Mouse (Mus musculus) embryonic facial prominence, embryonic 12.5 days (tissue): ENCODE measurements at regions not wholly inside any gene's neighbourhood (a gene's known extent, or its start where the extent isn't known, plus 50 kb on each side); places are given as distances from the start of the nearest gene placed in this dataset.
A peak's percentile ranks its signal among the peaks of the same experiment; 100 is the strongest.

ENCODE experiments used
- ATAC-seq: fragments of 200-750 bp; cut with Nextera tagmentation; 2 replicates; pipeline ENCODE4 v1.8.0; 2017; ENCODE audit not compliant: insufficient number of reproducible peaks, insufficient read depth, low FRiP score, low TSS enrichment
- H3K27ac ChIP-seq: fragments of 300-500 bp; sonication (generic); 2 replicates; pipeline ENCODE4 v1.5.1; 2016; ENCODE audit warnings: mild to moderate bottlenecking
- H3K27me3 ChIP-seq: fragments of 300-500 bp; sonication (generic); 2 replicates; pipeline ENCODE4 v1.6.1; 2016; ENCODE audit warnings: mild to moderate bottlenecking, moderate library complexity
- H3K36me3 ChIP-seq: fragments of 300-500 bp; sonication (generic); 2 replicates; pipeline ENCODE4 v1.6.1; 2016; ENCODE audit warnings: mild to moderate bottlenecking
- H3K4me1 ChIP-seq: fragments of 300-500 bp; sonication (generic); 2 replicates; pipeline ENCODE4 v1.6.1; 2016
- H3K4me2 ChIP-seq: fragments of 300-500 bp; sonication (generic); replicated peaks from 2 replicates; pipeline ENCODE4 v1.6.1; 2016; ENCODE audit warnings: mild to moderate bottlenecking, moderate library complexity
- H3K4me3 ChIP-seq: fragments of 300-500 bp; sonication (generic); 2 replicates; pipeline ENCODE4 v1.5.1; 2016; ENCODE audit warnings: mild to moderate bottlenecking
- H3K9ac ChIP-seq: fragments of 300-500 bp; sonication (generic); 2 replicates; pipeline ENCODE4 v1.6.1; 2016; ENCODE audit warnings: mild to moderate bottlenecking, moderate library complexity
- H3K9me3 ChIP-seq: fragments of 300-500 bp; sonication (generic); 2 replicates; pipeline ENCODE4 v1.6.1; 2016; ENCODE audit warnings: mild to moderate bottlenecking, moderate library complexity
- WGBS: fragments of 180-500 bp; shearing (Covaris S2); methylation state at CpG from one replicate; pipeline ENCODE4 v1.1.7; 2016; 5-methylcytosine and 5-hydroxymethylcytosine counted together

GRCm38 (mm10) chr3:34813046-34813625 lies 162.9 kb downstream of the Sox2 start:
- WGBS: 62% methylated on average over 9 of the region's 9 CpGs
- no peak overlapping the region for H3K9ac ChIP-seq
- ATAC-seq: no peak
- H3K27ac ChIP-seq: no peak overlapping the region
- no peak overlapping the region for H3K4me3 ChIP-seq
- H3K4me1 ChIP-seq: 0 out of 2 replicates have a peak, but pooled peaks cover 6% of the 10 kb centered on the region
- no peaks in the 10 kb centered on the region for H3K9me3 ChIP-seq
- H3K4me2 ChIP-seq: no peak overlapping the region
- H3K36me3 ChIP-seq: no peaks in the 10 kb centered on the region
- 0 out of 2 replicates have a peak, but pooled peaks cover 9% of the 10 kb centered on the region for H3K27me3 ChIP-seq

GRCm38 (mm10) chr3:34825036-34825435 lies 174.8 kb downstream of the Sox2 start:
- Histone ChIP-seq H3K4me1 (no peaks in the 10 kb centered on the region), H3K9ac (no peak overlapping the region), H3K27me3 (no peaks in the 10 kb centered on the region), H3K27ac (no peak overlapping the region), H3K4me3 (no peak overlapping the region), H3K9me3 (no peaks in the 10 kb centered on the region), H3K36me3 (no peaks in the 10 kb centered on the region), H3K4me2 (no peak overlapping the region)
- WGBS: 80% methylated on average over 11 of the region's 11 CpGs
- ATAC-seq: no peak

- no peaks in the 10 kb centered on the region for H3K27me3 ChIP-seq
- 91% methylated on average over 5 of the region's 5 CpGs for WGBS
- no peaks in the 10 kb centered on the region for H3K36me3 ChIP-seq
- H3K9ac ChIP-seq: no peak overlapping the region
- no peak for ATAC-seq
- no peaks in the 10 kb centered on the region for H3K9me3 ChIP-seq
- H3K4me3 ChIP-seq: no peak overlapping the region
- H3K4me2 ChIP-seq: no peak overlapping the region
- no peaks in the 10 kb centered on the region for H3K4me1 ChIP-seq
- H3K27ac ChIP-seq: no peak overlapping the region
Observed at GRCm38 (mm10) chr3:34826396-34826795, 176.2 kb downstream of the Sox2 start.

- H3K9me3 ChIP-seq: no peaks in the 10 kb centered on the region
- H3K27me3 ChIP-seq: no peaks in the 10 kb centered on the region
- H3K9ac ChIP-seq: no peak overlapping the region
- no peaks in the 10 kb centered on the region for H3K36me3 ChIP-seq
- no peak overlapping the region for H3K27ac ChIP-seq
- no peak overlapping the region for H3K4me3 ChIP-seq
- WGBS: 64% methylated on average over 9 of the region's 9 CpGs
- no peak for ATAC-seq
- no peaks in the 10 kb centered on the region for H3K4me1 ChIP-seq
- no peak overlapping the region for H3K4me2 ChIP-seq
Observed at GRCm38 (mm10) chr3:34828453-34829206, 178.4 kb downstream of the Sox2 start.

GRCm38 (mm10) chr3:34836741-34837267 lies 186.6 kb downstream of the Sox2 start:
- ATAC-seq: 0 out of 2 replicates have a peak, but pooled peaks have one; percentile 22
- 59% methylated on average over 8 of the region's 8 CpGs for WGBS

GRCm38 (mm10) chr3:34837644-34838332 lies 187.6 kb downstream of the Sox2 start:
- H3K4me1 ChIP-seq: peaks cover 4% of the 10 kb centered on the region; the same call in 1 of the 2 replicates
- H3K9me3 ChIP-seq: no peaks in the 10 kb centered on the region
- no peak overlapping the region for H3K27ac ChIP-seq
- H3K36me3 ChIP-seq: no peaks in the 10 kb centered on the region
- H3K4me2 ChIP-seq: no peak overlapping the region
- no peak overlapping the region for H3K9ac ChIP-seq
- 42% methylated on average over 11 of the region's 11 CpGs for WGBS
- ATAC-seq: no peak
- 0 out of 2 replicates have a peak, but pooled peaks cover 3% of the 10 kb centered on the region for H3K27me3 ChIP-seq
- no peak overlapping the region for H3K4me3 ChIP-seq

More at GRCm38 (mm10) chr3:34836741-34837267, 186.6 kb downstream of the Sox2 start:
- H3K4me3 ChIP-seq: no peak overlapping the region
- no peaks in the 10 kb centered on the region for H3K9me3 ChIP-seq
- H3K9ac ChIP-seq: no peak overlapping the region
- no peak overlapping the region for H3K27ac ChIP-seq
- no peak overlapping the region for H3K4me2 ChIP-seq
- peaks cover 4% of the 10 kb centered on the region; the same call in 1 of the 2 replicates for H3K4me1 ChIP-seq
- no peaks in the 10 kb centered on the region for H3K36me3 ChIP-seq
- 0 out of 2 replicates have a peak, but pooled peaks cover 3% of the 10 kb centered on the region for H3K27me3 ChIP-seq

- Histone ChIP-seq H3K4me3 (no peak overlapping the region), H3K27me3 (no peaks in the 10 kb centered on the region), H3K9ac (no peak overlapping the region), H3K4me1 (no peaks in the 10 kb centered on the region), H3K9me3 (no peaks in the 10 kb centered on the region), H3K27ac (no peak overlapping the region), H3K4me2 (no peak overlapping the region), H3K36me3 (no peaks in the 10 kb centered on the region)
- no peak for ATAC-seq
- WGBS: 68% methylated on average over 16 of the region's 16 CpGs
Observed at GRCm38 (mm10) chr3:34860877-34861649, 210.9 kb downstream of the Sox2 start.

- ATAC-seq: no peak
Observed at GRCm38 (mm10) chr3:34868698-34869409, 218.6 kb downstream of the Sox2 start.

GRCm38 (mm10) chr3:34869911-34870310 lies 219.7 kb downstream of the Sox2 start:
- no peak for ATAC-seq
- Histone ChIP-seq H3K9ac (no peak overlapping the region), H3K4me2 (no peak overlapping the region), H3K4me3 (no peak overlapping the region), H3K9me3 (no peaks in the 10 kb centered on the region), H3K36me3 (no peaks in the 10 kb centered on the region), H3K27me3 (no peaks in the 10 kb centered on the region), H3K4me1 (peaks cover 8% of the 10 kb centered on the region; the same call in 1 of the 2 replicates), H3K27ac (no peak overlapping the region)
- WGBS: 89% methylated on average over 6 of the region's 6 CpGs

More at GRCm38 (mm10) chr3:34868698-34869409, 218.6 kb downstream of the Sox2 start:
- Histone ChIP-seq H3K4me1 (peaks cover 8% of the 10 kb centered on the region; the same call in 1 of the 2 replicates), H3K27ac (no peak overlapping the region), H3K9me3 (no peaks in the 10 kb centered on the region), H3K9ac (no peak overlapping the region), H3K4me2 (no peak overlapping the region), H3K4me3 (no peak overlapping the region), H3K27me3 (no peaks in the 10 kb centered on the region), H3K36me3 (no peaks in the 10 kb centered on the region)
- WGBS: 42% methylated on average over 16 of the region's 16 CpGs

- ATAC-seq: no peak
- no peak overlapping the region for H3K4me2 ChIP-seq
- 78% methylated on average over 5 of the region's 5 CpGs for WGBS
- no peak overlapping the region for H3K9ac ChIP-seq
- no peak overlapping the region for H3K27ac ChIP-seq
- no peaks in the 10 kb centered on the region for H3K9me3 ChIP-seq
- H3K27me3 ChIP-seq: no peaks in the 10 kb centered on the region
- H3K36me3 ChIP-seq: no peaks in the 10 kb centered on the region
- no peaks in the 10 kb centered on the region for H3K4me1 ChIP-seq
- no peak overlapping the region for H3K4me3 ChIP-seq
Observed at GRCm38 (mm10) chr3:34885137-34885536, 234.9 kb downstream of the Sox2 start.
